In the genomic region with DNA sequence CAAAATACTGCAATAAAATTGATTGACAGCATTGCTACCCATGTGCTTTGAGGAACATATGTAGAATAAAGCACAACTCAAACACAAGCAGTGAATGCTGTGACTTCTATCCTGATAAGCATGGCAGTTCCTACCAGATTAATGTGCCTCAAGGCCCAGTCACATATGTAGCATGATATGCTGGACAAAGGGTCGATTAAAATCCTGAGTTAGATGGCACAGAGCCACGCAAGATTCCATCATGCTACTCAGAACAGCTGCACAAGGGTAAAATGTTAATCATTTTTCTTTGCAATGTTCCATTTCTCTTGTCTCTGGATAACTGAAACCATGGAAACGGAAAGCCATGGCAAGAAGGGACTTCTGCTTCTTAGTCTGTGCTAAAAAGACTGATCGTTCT, we compare ENCODE assay signal across 22 mouse cellular contexts.
"Had no signal": no experiment of that assay in that cellular context is flagged by ENCODE, and none has a peak within 500 bp of the region (broad histone marks: within the 10 kb centered on the region; RNA-seq: fewer than 3 reads in every experiment).

No protein-coding gene starts in this region.

- ATAC-seq: liver, embryonic 12.5 days; midbrain, embryonic 15.5 days had no signal

- H3K36me3 ChIP-seq: kidney, embryonic 15.5 days; limb, embryonic 10.5 days; limb, embryonic 13.5 days; liver, embryonic 12.5 days; liver, embryonic 15.5 days; lung, embryonic 15.5 days; midbrain, embryonic 15.5 days; neural tube, embryonic 13.5 days; stomach, embryonic 15.5 days had no signal

- DNase-seq: kidney, adult 8-10 months; kidney, postnatal 10 days; kidney, postnatal 36 days; liver; lung, adult 18-20 months; lung, postnatal 10 days; lung, postnatal 36 days; retina, postnatal 1 day; right cerebral cortex, postnatal 25 days; spleen, adult 18-20 months; thymus, postnatal 25 days had no signal

- H3K9ac ChIP-seq: kidney, embryonic 15.5 days; limb, embryonic 13.5 days; liver, embryonic 12.5 days; liver, embryonic 15.5 days; lung, embryonic 15.5 days; midbrain, embryonic 15.5 days; neural tube, embryonic 13.5 days; stomach, embryonic 15.5 days had no signal

- H3K9me3 ChIP-seq: kidney, embryonic 15.5 days; limb, embryonic 10.5 days; limb, embryonic 13.5 days; liver, embryonic 12.5 days; liver, embryonic 15.5 days; lung, embryonic 15.5 days; midbrain, embryonic 15.5 days; neural tube, embryonic 13.5 days; stomach, embryonic 15.5 days had no signal

- H3K4me1 ChIP-seq: kidney, embryonic 15.5 days; limb, embryonic 10.5 days; limb, embryonic 13.5 days; lung, embryonic 15.5 days; midbrain, embryonic 15.5 days; neural tube, embryonic 13.5 days; stomach, embryonic 15.5 days had no signal

- H3K4me3 ChIP-seq: kidney, embryonic 15.5 days; limb, embryonic 10.5 days; limb, embryonic 13.5 days; liver, embryonic 12.5 days; liver, embryonic 15.5 days; lung, embryonic 15.5 days; midbrain, embryonic 15.5 days; myocyte; neural tube, embryonic 13.5 days; stomach, embryonic 15.5 days had no signal

- H3K27ac ChIP-seq: kidney, embryonic 15.5 days; limb, embryonic 10.5 days; limb, embryonic 13.5 days; liver, embryonic 12.5 days; liver, embryonic 15.5 days; lung, embryonic 15.5 days; midbrain, embryonic 15.5 days; neural tube, embryonic 13.5 days; stomach, embryonic 15.5 days had no signal

- H3K4me2 ChIP-seq: kidney, embryonic 15.5 days; limb, embryonic 13.5 days; liver, embryonic 12.5 days; liver, embryonic 15.5 days; lung, embryonic 15.5 days; midbrain, embryonic 11.5 days; midbrain, embryonic 15.5 days; neural tube, embryonic 13.5 days; stomach, embryonic 15.5 days had no signal

- H3K27me3 ChIP-seq: kidney, embryonic 15.5 days; limb, embryonic 13.5 days; liver, embryonic 12.5 days; liver, embryonic 15.5 days; lung, embryonic 15.5 days; midbrain, embryonic 15.5 days; neural tube, embryonic 13.5 days; stomach, embryonic 15.5 days had no signal
